Mouse (Mus musculus) testis, postnatal 10 days (tissue): ENCODE measurements around the gene Arl16.
"Not testable (repeated sequence)": the region's sequence is repeated elsewhere in the genome, so short reads cannot be mapped to it uniquely, and the experiment has no call there.

Experiments used
- DNase-seq: peaks from one replicate; pipeline ENCODE4 v3.0.0; 2021; ENCODE audit warnings: low spot score

Gene Arl16

DNA sequence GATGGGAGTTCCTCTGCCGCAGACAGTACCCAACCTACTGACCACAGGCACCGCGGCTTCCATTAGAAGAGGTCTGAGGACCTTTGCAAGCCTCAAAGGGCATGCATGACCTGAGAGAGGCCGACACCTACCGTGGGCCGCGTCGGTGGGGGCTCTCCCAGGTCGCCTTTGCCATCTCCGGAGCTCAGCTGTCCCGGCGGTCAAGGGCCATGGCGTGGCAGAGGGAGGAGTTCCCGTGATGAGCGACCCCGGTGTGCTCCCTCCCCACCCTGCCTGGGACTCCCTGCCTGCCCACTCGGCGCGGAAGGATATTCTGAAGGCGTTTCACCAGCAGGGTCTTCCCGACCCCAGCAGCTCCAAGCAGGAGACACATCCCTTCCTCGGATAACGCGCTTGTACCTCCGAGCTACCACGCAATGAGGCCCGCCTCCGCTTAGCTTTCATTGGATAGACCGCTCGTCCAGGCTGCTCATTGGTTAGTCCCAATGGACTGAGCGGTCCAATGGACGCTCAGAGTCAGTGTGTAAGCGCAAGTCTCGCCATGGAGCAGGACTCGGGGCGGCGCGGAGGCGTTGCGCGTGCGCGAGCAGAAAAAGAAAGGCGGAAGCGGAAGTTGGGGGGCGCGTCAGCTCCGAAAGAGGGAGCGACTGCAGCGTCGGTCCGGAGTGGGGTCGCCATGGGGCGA is at the start of gene Arl16:
Gene Arl16 (minus strand): TSS at position 557 of the 685 bp plus-strand sequence.
- peak; percentile 94 for DNase-seq

GRCm38 (mm10) chr11:120517147-120517546 is 49.7 kb upstream of the Arl16 start:
- DNase-seq: no peak

DNA sequence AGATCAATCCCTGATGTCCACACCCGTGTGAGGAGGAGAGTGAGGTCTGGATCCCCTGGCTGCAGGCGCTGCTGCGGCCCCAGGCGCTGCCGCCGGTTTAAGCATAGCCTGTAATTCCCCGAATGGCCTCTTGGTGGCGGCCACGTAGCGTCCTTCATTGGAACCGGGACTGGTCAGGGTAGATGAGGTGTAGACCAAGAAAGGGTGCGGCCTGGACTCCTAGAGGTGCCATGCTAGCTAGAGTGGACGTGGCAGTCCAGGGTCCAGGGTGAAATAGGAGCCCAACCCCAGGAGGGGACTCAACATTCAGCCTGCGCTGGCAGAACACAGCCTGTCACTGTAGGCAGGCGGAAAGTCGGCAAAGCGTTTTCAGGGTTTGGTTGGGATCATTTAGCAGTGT is 48.2 kb upstream of the Arl16 start:
- peak; percentile 93 for DNase-seq

DNA sequence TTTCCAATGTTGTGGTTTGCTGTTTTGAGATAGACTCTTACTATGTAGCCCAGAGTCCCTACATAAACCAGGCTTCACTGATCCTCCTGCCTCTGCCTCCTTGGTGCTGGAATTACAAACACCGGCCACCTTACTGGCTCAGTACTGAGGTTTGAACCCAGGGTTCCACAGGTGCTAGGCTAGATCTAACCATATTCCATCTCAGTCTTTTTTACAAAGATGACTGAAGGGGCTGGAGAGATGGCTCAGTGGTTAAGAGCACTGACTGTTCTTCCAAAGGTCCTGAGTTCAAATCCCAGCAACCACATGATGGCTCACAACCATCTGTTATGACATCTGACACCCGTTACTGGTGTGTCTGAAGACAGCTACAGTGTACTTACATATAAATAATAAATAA is 46.9 kb upstream of the Arl16 start:
- DNase-seq: not testable (repeated sequence)

DNA sequence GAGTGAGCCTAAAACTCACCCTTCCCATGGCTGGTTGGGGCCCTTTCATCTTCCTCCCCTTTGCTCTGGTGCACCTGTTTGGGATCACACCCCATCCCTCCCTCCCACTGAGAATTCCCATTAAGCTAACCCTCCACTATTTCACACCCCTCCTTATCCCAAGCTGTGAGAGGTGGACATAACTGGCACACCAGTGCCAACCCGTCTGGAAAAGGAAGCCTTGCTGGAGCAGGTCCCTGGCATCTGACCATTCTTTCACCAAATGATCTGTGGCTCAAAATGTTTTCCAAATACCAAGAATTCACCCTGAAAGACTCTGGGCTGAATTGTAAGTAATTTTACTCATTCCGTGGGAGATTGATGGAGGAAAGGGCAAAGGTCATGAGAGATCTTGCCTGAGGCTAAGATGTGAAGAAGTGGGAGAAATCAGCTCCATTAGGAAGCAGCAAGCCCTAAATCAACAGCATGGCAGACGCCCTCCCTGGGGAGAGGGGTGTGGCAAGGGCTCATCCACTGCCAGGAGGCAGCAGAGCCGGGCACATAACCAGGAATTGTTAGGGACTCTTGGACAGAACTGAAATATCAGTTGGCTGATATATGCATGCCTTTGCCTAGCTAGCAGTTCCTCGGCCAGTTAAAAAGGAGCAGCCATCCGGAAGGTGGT is 45.5 kb upstream of the Arl16 start:
- DNase-seq: no peak

- no peak for DNase-seq
Observed at GRCm38 (mm10) chr11:120510375-120511030, 43.1 kb upstream of the Arl16 start.

GRCm38 (mm10) chr11:120509940-120510339 is 42.5 kb upstream of the Arl16 start:
- no peak for DNase-seq

GRCm38 (mm10) chr11:120508290-120508870 is 41.0 kb upstream of the Arl16 start:
- no peak for DNase-seq

GRCm38 (mm10) chr11:120507611-120508289 is 40.3 kb upstream of the Arl16 start:
- DNase-seq: no peak

- DNase-seq: no peak
Observed at GRCm38 (mm10) chr11:120506899-120507298, 39.5 kb upstream of the Arl16 start.

DNA sequence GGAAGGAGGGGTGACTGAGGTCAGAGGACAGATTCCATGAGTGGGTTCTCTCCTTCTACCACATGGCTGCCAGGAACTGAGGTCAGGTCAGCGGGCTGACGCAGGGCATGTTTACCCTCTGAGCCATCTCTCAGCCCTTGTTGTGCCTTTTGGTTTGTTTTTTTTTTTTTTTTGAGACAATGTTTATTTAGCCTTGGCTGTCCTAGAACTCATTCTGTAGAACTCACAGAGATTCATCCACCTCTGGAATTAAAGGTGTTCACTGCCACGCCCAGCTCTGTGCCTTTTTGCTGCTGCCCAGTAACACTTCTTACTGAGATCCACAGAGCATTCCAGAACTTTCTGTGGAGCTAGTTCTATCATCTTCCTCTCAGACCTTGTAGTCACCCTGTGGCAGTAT is 38.3 kb upstream of the Arl16 start:
- no peak for DNase-seq

DNA sequence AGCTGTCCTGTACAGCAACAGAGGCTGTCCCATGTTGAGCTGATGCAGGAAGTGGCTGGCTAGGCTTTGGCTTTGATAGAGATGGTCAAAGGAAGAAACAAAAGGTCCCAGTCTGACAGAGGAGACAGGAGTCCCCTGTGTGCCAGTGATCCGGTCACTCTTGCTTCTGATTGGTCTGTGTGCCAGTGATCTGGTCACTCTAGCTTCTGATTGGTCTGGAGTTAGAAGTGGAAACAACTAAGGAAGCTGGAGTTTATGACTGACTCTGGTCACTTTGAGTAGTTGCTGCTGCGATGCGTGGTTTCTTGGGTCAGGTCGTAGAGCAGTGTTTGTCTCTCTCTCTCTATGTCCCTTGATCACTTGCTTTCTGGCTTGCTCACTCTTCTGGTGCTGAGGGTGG is 34.3 kb upstream of the Arl16 start:
- no peak for DNase-seq

DNA sequence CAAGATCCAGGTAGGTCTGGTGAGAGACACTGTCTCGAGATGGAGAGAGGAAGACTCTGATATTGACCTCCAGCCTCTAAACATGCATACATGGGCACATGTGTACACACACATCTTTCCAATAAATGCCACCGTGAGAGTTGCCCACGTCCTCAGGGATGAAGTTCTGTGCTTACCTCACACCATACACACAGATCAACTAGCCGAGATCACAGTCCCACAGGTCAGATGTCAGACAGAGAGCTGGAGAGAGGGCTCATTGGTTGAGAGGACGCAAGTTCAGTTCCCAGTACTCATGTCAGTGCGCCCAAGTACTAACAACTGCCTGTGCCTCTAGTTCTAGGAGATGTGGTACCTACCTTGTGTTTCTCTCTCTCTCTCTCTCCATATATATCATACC is 33.6 kb upstream of the Arl16 start:
- DNase-seq: peak; percentile 35

DNA sequence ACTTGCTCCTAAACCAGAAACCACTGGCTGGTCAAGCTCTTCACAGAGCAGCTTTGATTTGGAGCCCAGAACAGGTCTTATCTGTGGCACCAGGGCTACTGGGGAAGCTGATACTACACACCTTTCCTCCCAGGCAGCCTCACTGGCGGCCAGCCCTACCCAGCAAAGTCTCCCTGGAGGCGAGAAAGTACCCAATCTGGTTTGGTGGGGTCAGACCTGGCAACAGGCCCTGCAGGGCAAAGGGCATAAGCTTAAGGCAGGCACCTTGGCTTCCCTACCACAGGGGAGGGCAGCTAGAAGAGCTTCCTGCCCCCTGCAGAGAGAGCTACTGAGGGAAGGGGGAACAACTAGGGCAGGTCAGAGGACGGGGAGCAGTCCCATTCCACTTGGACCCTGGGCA is 33.0 kb upstream of the Arl16 start:
- DNase-seq: peak; percentile 53

DNA sequence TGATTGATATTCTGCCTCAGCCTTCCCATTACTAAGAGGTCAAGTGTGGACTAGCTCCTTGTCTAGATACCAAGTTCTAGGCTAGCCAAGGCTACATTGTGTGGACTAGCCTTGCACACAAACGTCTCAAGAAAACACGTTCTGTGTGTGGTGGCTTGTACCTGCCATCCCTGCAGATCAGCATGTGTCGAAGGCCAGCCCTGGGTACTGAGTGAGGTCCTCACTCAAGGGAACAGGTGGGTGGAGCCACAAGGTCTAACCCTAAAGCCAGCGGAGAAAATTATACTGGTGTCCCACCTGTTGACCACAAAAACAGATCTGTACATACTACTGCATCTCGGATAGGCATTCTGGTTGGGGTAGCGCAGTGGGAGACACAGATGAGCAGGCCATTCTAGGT is 32.5 kb upstream of the Arl16 start:
- DNase-seq: no peak

- peak; percentile 77 for DNase-seq
Observed at GRCm38 (mm10) chr11:120498891-120499290, 31.5 kb upstream of the Arl16 start.

DNA sequence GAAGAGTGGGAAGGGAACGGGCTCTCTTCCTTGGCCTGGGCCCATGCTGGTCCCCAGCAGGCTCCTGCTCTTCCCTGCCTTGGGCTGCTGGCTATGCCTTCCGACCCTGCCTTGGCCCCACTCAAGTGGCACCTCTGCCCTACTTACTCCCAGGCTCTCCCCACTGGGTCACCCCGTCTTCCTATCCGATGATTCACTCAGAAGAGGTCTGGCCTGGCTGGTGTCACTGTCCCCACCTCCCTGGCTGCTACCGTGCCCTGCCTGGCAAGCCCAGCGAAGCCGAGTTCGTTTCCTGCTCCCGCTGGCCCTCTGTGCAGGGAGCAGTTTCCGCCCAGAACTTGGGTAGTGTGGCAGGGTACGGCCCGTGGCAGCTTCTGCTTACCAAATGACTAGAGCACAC is 30.8 kb upstream of the Arl16 start:
- no peak for DNase-seq

DNA sequence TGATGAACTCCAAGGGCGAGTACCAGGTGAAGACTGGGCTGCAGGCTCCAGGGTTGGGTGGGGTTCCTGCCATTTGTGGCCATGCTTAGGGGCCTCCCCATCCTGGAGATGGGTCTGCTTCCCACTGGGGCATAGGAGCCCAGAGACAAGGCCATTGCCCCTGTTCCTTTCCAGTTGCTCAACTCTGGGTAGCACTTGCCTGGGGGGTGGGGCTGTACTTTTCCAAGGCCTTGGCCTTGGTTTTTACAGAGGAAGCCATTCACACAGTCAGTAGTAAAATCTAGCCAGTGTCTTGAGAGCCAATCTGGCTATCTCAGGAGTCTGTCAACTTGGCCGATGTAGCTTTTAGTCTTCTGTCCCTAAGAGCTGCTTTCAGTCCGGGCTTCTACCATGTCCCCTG is 30.0 kb upstream of the Arl16 start:
- peak; percentile 63 for DNase-seq

DNA sequence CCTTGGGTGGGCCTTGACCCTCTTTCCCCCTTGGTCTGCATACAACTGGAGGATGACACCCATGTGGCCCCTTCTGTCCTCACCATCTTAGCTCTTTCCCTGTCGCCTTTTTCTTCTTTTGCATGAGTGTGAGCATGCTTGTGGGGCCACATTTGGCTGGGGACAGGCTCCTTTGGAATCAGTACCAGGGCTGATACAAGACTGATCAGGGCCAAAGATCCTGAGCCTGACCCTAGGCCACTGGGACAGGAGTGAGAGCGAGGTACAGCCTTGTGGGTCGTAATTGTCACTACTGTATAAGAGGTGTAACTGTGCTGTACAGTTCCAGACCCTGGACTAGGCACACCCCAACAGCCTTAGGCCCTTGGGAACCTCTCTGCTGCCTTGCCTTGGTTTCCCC is 26.5 kb upstream of the Arl16 start:
- DNase-seq: no peak

GRCm38 (mm10) chr11:120493351-120493750 is 25.9 kb upstream of the Arl16 start:
- no peak for DNase-seq

GRCm38 (mm10) chr11:120492878-120493203 is 25.4 kb upstream of the Arl16 start:
- no peak for DNase-seq

DNA sequence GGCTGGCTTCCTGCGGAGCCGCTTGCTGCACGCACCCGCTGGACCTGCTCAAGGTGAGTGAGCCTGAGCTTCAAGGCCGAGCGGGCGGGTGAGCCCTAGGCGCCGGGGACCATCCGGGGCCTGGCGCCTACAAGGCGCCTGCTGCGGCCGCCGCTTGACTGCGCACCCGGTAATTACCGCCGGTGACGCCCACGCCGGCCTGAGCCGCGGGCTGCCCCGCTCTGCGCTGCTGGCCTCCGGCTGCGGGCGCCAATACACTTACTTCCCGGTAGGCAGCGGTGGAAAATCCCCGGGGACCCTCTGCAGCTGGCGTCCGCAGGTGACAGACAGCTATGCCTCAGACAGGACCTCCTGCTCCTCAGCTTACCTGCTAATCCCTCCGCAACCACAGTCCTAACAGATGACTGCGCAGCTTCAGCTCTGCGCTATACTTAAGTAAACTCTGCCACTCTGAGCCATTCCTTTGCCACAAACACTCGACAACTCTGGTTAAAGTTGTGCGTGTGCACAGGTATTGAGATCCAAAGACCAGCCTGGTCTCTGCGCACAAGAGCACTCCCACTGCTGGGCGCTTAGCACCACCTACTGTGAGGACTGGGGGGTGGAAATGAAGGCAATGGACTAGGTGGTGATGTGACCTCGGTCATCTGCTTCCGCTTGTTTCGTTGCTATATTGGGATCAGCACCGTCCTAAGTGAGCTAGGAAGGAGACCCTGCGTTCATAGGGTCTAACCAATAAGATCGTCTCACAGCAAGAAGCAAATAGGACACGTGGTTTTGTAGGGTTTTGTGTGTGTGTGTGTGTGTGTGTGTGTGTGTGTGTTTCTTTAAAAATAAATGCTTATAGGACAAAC is 24.8 kb upstream of the Arl16 start:
- DNase-seq: no peak
